Mouse (Mus musculus): Measurements from ENCODE around the gene Ndufs3.
A peak's percentile ranks its signal among the peaks of the same experiment; 100 is the strongest.
"Not testable (repeated sequence)": the region's sequence is repeated elsewhere in the genome, so short reads cannot be mapped to it uniquely, and the experiment has no call there.

Gene Ndufs3

GRCm38 (mm10) chr2:90910861-90911260 lies 6.2 kb upstream of the Ndufs3 start:
- DNase-seq (ENCODE audit: inconsistent age in 2 of 2, low spot score in 1 of 2) = no peak

- no peak for DNase-seq (ENCODE audit: inconsistent age in 2 of 2, low spot score in 1 of 2)
Observed at GRCm38 (mm10) chr2:90906721-90907120, 2.1 kb upstream of the Ndufs3 start.

GRCm38 (mm10) chr2:90904856-90905224 lies 213 bp upstream of the Ndufs3 start:
- no peak for DNase-seq (ENCODE audit: inconsistent age in 2 of 2, low spot score in 1 of 2)

GRCm38 (mm10) chr2:90903398-90903797 lies 1.2 kb downstream of the Ndufs3 start:
- DNase-seq (ENCODE audit: inconsistent age in 2 of 2, low spot score in 1 of 2) = no peak

- not testable (repeated sequence) for DNase-seq (ENCODE audit: inconsistent age in 2 of 2, low spot score in 1 of 2)
Observed at GRCm38 (mm10) chr2:90894299-90894677, 10.3 kb downstream of the Ndufs3 start.

GRCm38 (mm10) chr2:90893673-90894298 lies 10.8 kb downstream of the Ndufs3 start:
- DNase-seq (ENCODE audit: inconsistent age in 2 of 2, low spot score in 1 of 2) = no peak

- peak; percentile 56 to 76 for DNase-seq (ENCODE audit: inconsistent age in 2 of 2, low spot score in 1 of 2)
Observed at GRCm38 (mm10) chr2:90889550-90890548, 14.8 kb downstream of the Ndufs3 start.

GRCm38 (mm10) chr2:90887627-90888026 lies 17.0 kb downstream of the Ndufs3 start:
- DNase-seq (ENCODE audit: inconsistent age in 2 of 2, low spot score in 1 of 2) = no peak

- no peak for DNase-seq (ENCODE audit: inconsistent age in 2 of 2, low spot score in 1 of 2)
Observed at GRCm38 (mm10) chr2:90886436-90886835, 18.2 kb downstream of the Ndufs3 start.

GRCm38 (mm10) chr2:90885218-90886041 lies 19.2 kb downstream of the Ndufs3 start, which contains the start of gene C1qtnf4:
Gene C1qtnf4 (plus strand): TSS chr2:90885860.
- DNase-seq (ENCODE audit: inconsistent age in 2 of 2, low spot score in 1 of 2) = peak; percentile 24 to 67

GRCm38 (mm10) chr2:90881824-90882223 lies 22.8 kb downstream of the Ndufs3 start:
- no peak for DNase-seq (ENCODE audit: inconsistent age in 2 of 2, low spot score in 1 of 2)

GRCm38 (mm10) chr2:90880144-90880785 lies 24.4 kb downstream of the Ndufs3 start:
- no peak for DNase-seq (ENCODE audit: inconsistent age in 2 of 2, low spot score in 1 of 2)

- DNase-seq (ENCODE audit: inconsistent age in 2 of 2, low spot score in 1 of 2) = no peak
Observed at GRCm38 (mm10) chr2:90879419-90879818, 25.2 kb downstream of the Ndufs3 start.

- no peak for DNase-seq (ENCODE audit: inconsistent age in 2 of 2, low spot score in 1 of 2)
Observed at GRCm38 (mm10) chr2:90877584-90878259, 26.9 kb downstream of the Ndufs3 start.

- no peak for DNase-seq (ENCODE audit: inconsistent age in 2 of 2, low spot score in 1 of 2)
Observed at GRCm38 (mm10) chr2:90875239-90875638, 29.4 kb downstream of the Ndufs3 start.

- no peak for DNase-seq (ENCODE audit: inconsistent age in 2 of 2, low spot score in 1 of 2)
Observed at GRCm38 (mm10) chr2:90874025-90874424, 30.6 kb downstream of the Ndufs3 start.

GRCm38 (mm10) chr2:90871180-90871961 lies 33.3 kb downstream of the Ndufs3 start:
- peak in 1 of 2 experiments; percentile 41 for DNase-seq (ENCODE audit: inconsistent age in 2 of 2, low spot score in 1 of 2)

- no peak for DNase-seq (ENCODE audit: inconsistent age in 2 of 2, low spot score in 1 of 2)
Observed at GRCm38 (mm10) chr2:90870136-90870601, 34.5 kb downstream of the Ndufs3 start.

GRCm38 (mm10) chr2:90866524-90866923 lies 38.1 kb downstream of the Ndufs3 start:
- peak; percentile 78 to 94 for DNase-seq (ENCODE audit: inconsistent age in 2 of 2, low spot score in 1 of 2)

Data from adrenal gland, adult (tissue).